Mouse (Mus musculus): ENCODE measurements around the gene Aldh3b2.
"Not testable (repeated sequence)": the region's sequence is repeated elsewhere in the genome, so short reads cannot be mapped to it uniquely, and the experiment has no call there.

- not testable (repeated sequence) for TF ChIP-seq EP300 (IDR thresholded peaks at IDR 0.05; ENCODE audit: insufficient read depth, low read depth, low read length); POLR2A (IDR thresholded peaks at IDR 0.05; ENCODE audit: insufficient read depth, low read length)
Observed at GRCm38 (mm10) chr19:3961805-3962204, 10.3 kb upstream of the Aldh3b2 start.
